Mouse (Mus musculus): Measurements from ENCODE around the gene Arl15. TPM values are rescaled to one million over a fixed set of nuclear protein-coding genes. Genes with fewer than 3 reads are reported as not detected.

Gene Arl15
- total and polyA plus RNA-seq, 2 experiments from 2014 or later, result 13.6 to 32.6 TPM

- Histone ChIP-seq H3K9me3 (ENCODE audit: low read length) (no peaks in the 10 kb centered on the region), H3K4me2 (ENCODE audit: low read depth, low read length) (no peak overlapping the region), H3K4me1 (ENCODE audit: insufficient read depth, low read length) (no peaks in the 10 kb centered on the region), H3K36me3 (ENCODE audit: insufficient read depth, low read length) (peaks cover 4% of the 10 kb centered on the region; the same call in 1 of the 2 replicates), H3K9ac (replicated peaks; ENCODE audit: low read length) (no peak overlapping the region), H3K27ac (no peak overlapping the region), H3K4me3 (ENCODE audit: low read length) (no peak overlapping the region), H3K27me3 (ENCODE audit: insufficient read depth, low read length) (no peaks in the 10 kb centered on the region)
- DNase-seq (ENCODE audit: low spot score) (no peak), ATAC-seq (no peak)
- TF ChIP-seq CTCF (IDR thresholded peaks at IDR 0.05; ENCODE audit: low read depth), result no peak
- WGBS, result 93% methylated on average over 16 of the region's 16 CpGs
These were observed 356.8 kb downstream of the Arl15 start for GRCm38 (mm10) chr13:114150856-114151697.

GRCm38 (mm10) chr13:114151698-114152069 lies 357.4 kb downstream of the Arl15 start:
- no peaks in the 10 kb centered on the region for H3K9me3 ChIP-seq (ENCODE audit: low read length)
- 60% methylated on average over 10 of the region's 10 CpGs for WGBS
- no peak for TF ChIP-seq CTCF (IDR thresholded peaks at IDR 0.05; ENCODE audit: low read depth)
- H3K4me1 ChIP-seq (ENCODE audit: insufficient read depth, low read length), result no peaks in the 10 kb centered on the region
- DNase-seq (ENCODE audit: low spot score) (no peak), ATAC-seq (no peak)
- no peaks in the 10 kb centered on the region for H3K27me3 ChIP-seq (ENCODE audit: insufficient read depth, low read length)
- H3K4me2 ChIP-seq (ENCODE audit: low read depth, low read length), result no peak overlapping the region
- no peak overlapping the region for H3K27ac ChIP-seq
- no peak overlapping the region for H3K4me3 ChIP-seq (ENCODE audit: low read length)
- H3K36me3 ChIP-seq (ENCODE audit: insufficient read depth, low read length), result peaks cover 4% of the 10 kb centered on the region; the same call in 1 of the 2 replicates
- no peak overlapping the region for H3K9ac ChIP-seq (replicated peaks; ENCODE audit: low read length)

DNA sequence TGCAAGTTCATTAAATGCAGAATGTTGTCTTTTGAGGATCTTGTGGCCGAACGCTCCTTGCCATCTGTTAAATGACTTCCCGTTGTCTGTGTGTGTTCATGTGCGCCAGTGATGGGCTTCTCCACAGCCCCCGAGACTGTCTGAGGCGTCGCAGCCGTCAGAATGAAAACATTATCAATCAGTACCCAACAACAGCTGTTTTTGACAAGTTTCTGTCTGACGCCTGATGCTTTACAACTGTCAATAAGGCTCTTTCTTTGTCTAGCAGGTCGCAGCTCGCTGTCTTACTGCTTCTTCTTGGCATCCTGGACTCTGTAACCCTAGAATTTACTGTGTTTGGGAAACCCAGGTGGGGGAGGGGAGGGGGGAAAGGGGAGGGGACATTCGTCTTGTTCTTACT lies 362.4 kb downstream of the Arl15 start:
- no peak for ATAC-seq
- Histone ChIP-seq H3K27ac (no peak overlapping the region), H3K4me3 (ENCODE audit: low read length) (no peak overlapping the region), H3K4me2 (ENCODE audit: low read depth, low read length) (peak overlapping the region; percentile 31; the same call in 1 of the 2 replicates), H3K27me3 (ENCODE audit: insufficient read depth, low read length) (no peaks in the 10 kb centered on the region), H3K9me3 (ENCODE audit: low read length) (no peaks in the 10 kb centered on the region), H3K36me3 (ENCODE audit: insufficient read depth, low read length) (peaks cover 4% of the 10 kb centered on the region; the same call in 1 of the 2 replicates), H3K4me1 (ENCODE audit: insufficient read depth, low read length) (no peaks in the 10 kb centered on the region), H3K9ac (replicated peaks; ENCODE audit: low read length) (no peak overlapping the region)
- peak; percentile 25 for DNase-seq (ENCODE audit: low spot score)
- 21% methylated on average over 12 of the region's 12 CpGs for WGBS
- no peak for TF ChIP-seq CTCF (IDR thresholded peaks at IDR 0.05; ENCODE audit: low read depth)

DNA sequence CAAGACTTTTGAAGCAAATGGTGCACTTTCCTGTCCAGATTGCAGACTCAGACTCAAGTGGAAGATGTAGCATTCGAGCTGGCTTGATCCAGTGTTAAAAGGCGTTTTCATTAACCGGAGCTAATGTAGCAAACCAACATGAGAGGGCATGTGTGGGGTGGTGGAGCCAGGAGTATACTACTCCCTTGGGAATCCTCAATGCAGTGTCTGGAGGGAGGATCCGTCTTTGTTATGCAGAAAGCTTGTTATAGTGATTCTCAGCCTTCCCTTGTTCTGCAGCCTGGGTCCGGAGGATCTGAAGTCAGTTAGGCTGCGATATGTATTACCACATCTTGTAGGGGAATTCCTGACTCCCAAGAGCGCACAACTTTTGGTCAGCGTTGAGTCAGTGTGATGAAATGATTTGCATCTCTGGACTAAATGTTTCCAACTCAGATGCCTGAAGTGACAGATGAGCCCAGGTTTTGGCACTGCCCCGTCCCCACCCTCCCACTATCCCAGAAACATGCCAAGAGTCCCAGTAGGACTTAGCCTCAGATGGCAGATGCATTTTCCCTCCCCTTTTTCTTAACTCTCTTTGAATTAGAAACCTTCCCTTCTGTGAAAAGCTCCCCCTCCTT lies 363.9 kb downstream of the Arl15 start:
- Histone ChIP-seq H3K4me1 (ENCODE audit: insufficient read depth, low read length) (no peaks in the 10 kb centered on the region), H3K9me3 (ENCODE audit: low read length) (no peaks in the 10 kb centered on the region), H3K27me3 (ENCODE audit: insufficient read depth, low read length) (no peaks in the 10 kb centered on the region), H3K4me2 (ENCODE audit: low read depth, low read length) (no peak overlapping the region), H3K36me3 (ENCODE audit: insufficient read depth, low read length) (peaks cover 4% of the 10 kb centered on the region; the same call in 1 of the 2 replicates), H3K4me3 (ENCODE audit: low read length) (no peak overlapping the region), H3K9ac (replicated peaks; ENCODE audit: low read length) (no peak overlapping the region), H3K27ac (no peak overlapping the region)
- ATAC-seq (no peak), DNase-seq (ENCODE audit: low spot score) (no peak)
- no peak for TF ChIP-seq CTCF (IDR thresholded peaks at IDR 0.05; ENCODE audit: low read depth)
- WGBS, result 62% methylated on average over 9 of the region's 9 CpGs

GRCm38 (mm10) chr13:114159634-114160391 lies 365.5 kb downstream of the Arl15 start:
- no peak overlapping the region for H3K4me3 ChIP-seq (ENCODE audit: low read length)
- DNase-seq (ENCODE audit: low spot score), result no peak
- no peak for TF ChIP-seq CTCF (IDR thresholded peaks at IDR 0.05; ENCODE audit: low read depth)
- H3K27ac ChIP-seq, result no peak overlapping the region
- no peak for ATAC-seq
- H3K4me2 ChIP-seq (ENCODE audit: low read depth, low read length), result no peak overlapping the region
- H3K36me3 ChIP-seq (ENCODE audit: insufficient read depth, low read length), result peaks cover 2% of the 10 kb centered on the region; the same call in 1 of the 2 replicates
- H3K9me3 ChIP-seq (ENCODE audit: low read length), result no peaks in the 10 kb centered on the region
- no peak overlapping the region for H3K9ac ChIP-seq (replicated peaks; ENCODE audit: low read length)
- WGBS, result 71% methylated on average over 13 of the region's 13 CpGs
- no peaks in the 10 kb centered on the region for H3K27me3 ChIP-seq (ENCODE audit: insufficient read depth, low read length)
- no peaks in the 10 kb centered on the region for H3K4me1 ChIP-seq (ENCODE audit: insufficient read depth, low read length)

GRCm38 (mm10) chr13:114162753-114163152 lies 368.4 kb downstream of the Arl15 start:
- no peak overlapping the region for H3K9ac ChIP-seq (replicated peaks; ENCODE audit: low read length)
- H3K27me3 ChIP-seq (ENCODE audit: insufficient read depth, low read length), result no peaks in the 10 kb centered on the region
- no peaks in the 10 kb centered on the region for H3K36me3 ChIP-seq (ENCODE audit: insufficient read depth, low read length)
- H3K4me1 ChIP-seq (ENCODE audit: insufficient read depth, low read length), result no peaks in the 10 kb centered on the region
- no peak for ATAC-seq
- H3K9me3 ChIP-seq (ENCODE audit: low read length), result no peaks in the 10 kb centered on the region
- 79% methylated on average over 4 of the region's 4 CpGs for WGBS
- DNase-seq (ENCODE audit: low spot score), result no peak
- H3K4me3 ChIP-seq (ENCODE audit: low read length), result no peak overlapping the region
- no peak overlapping the region for H3K27ac ChIP-seq
- H3K4me2 ChIP-seq (ENCODE audit: low read depth, low read length), result no peak overlapping the region
- TF ChIP-seq CTCF (IDR thresholded peaks at IDR 0.05; ENCODE audit: low read depth), result no peak

Measured in hindbrain, postnatal 0 days (tissue).